Mouse (Mus musculus): ENCODE data around the gene Cd300lg.

Cd300lg gene

GRCm38 (mm10) chr11:102051954-102052353 is 10.6 kb downstream of the Cd300lg start:
- DNase-seq (ENCODE audit: low spot score in 2 of 2), result no peak

- DNase-seq (ENCODE audit: low spot score in 2 of 2), result no peak
These were observed 11.4 kb downstream of the Cd300lg start for GRCm38 (mm10) chr11:102052697-102053096.

- no peak for DNase-seq (ENCODE audit: low spot score in 2 of 2)
These were observed 11.9 kb downstream of the Cd300lg start for GRCm38 (mm10) chr11:102053183-102053582.

- DNase-seq (ENCODE audit: low spot score in 2 of 2), result peak; percentile 29 to 77
These were observed 12.5 kb downstream of the Cd300lg start for GRCm38 (mm10) chr11:102053847-102054246.

GRCm38 (mm10) chr11:102061236-102061940 is 20.1 kb downstream of the Cd300lg start:
- DNase-seq (ENCODE audit: low spot score in 2 of 2), result peak; percentile 75 to 90

- DNase-seq (ENCODE audit: low spot score in 2 of 2), result no peak
These were observed 20.7 kb downstream of the Cd300lg start for GRCm38 (mm10) chr11:102061941-102062473.

GRCm38 (mm10) chr11:102063076-102063475 is 21.8 kb downstream of the Cd300lg start:
- no peak for DNase-seq (ENCODE audit: low spot score in 2 of 2)

GRCm38 (mm10) chr11:102068969-102069368 is 27.7 kb downstream of the Cd300lg start:
- no peak for DNase-seq (ENCODE audit: low spot score in 2 of 2)

GRCm38 (mm10) chr11:102069633-102070032 is 28.3 kb downstream of the Cd300lg start:
- DNase-seq (ENCODE audit: low spot score in 2 of 2), result no peak

GRCm38 (mm10) chr11:102070426-102070825 is 29.1 kb downstream of the Cd300lg start:
- no peak for DNase-seq (ENCODE audit: low spot score in 2 of 2)

GRCm38 (mm10) chr11:102072729-102073128 is 31.4 kb downstream of the Cd300lg start:
- no peak for DNase-seq (ENCODE audit: low spot score in 2 of 2)

GRCm38 (mm10) chr11:102073722-102074121 is 32.4 kb downstream of the Cd300lg start:
- DNase-seq (ENCODE audit: low spot score in 2 of 2), result no peak

GRCm38 (mm10) chr11:102082322-102082721 is 41.0 kb downstream of the Cd300lg start:
- peak in 1 of 2 experiments; percentile 43 for DNase-seq (ENCODE audit: low spot score in 2 of 2)

- DNase-seq (ENCODE audit: low spot score in 2 of 2), result no peak
These were observed 41.9 kb downstream of the Cd300lg start for GRCm38 (mm10) chr11:102083193-102083592.

- no peak for DNase-seq (ENCODE audit: low spot score in 2 of 2)
These were observed 42.9 kb downstream of the Cd300lg start for GRCm38 (mm10) chr11:102084159-102084558.

- peak in 1 of 2 experiments; percentile 36 for DNase-seq (ENCODE audit: low spot score in 2 of 2)
These were observed 45.0 kb downstream of the Cd300lg start for GRCm38 (mm10) chr11:102086331-102086730.

- DNase-seq (ENCODE audit: low spot score in 2 of 2), result peak; percentile 75 to 83
These were observed 45.9 kb downstream of the Cd300lg start for GRCm38 (mm10) chr11:102087081-102087751.

- peak; percentile 87 to 89 for DNase-seq (ENCODE audit: low spot score in 2 of 2)
These were observed 46.9 kb downstream of the Cd300lg start, which contains the start of gene Mpp2 for GRCm38 (mm10) chr11:102087931-102088898. Gene Mpp2, minus strand, starts transcription at chr11:102088515.

GRCm38 (mm10) chr11:102089088-102089808 is 47.9 kb downstream of the Cd300lg start:
- peak; percentile 82 to 87 for DNase-seq (ENCODE audit: low spot score in 2 of 2)

GRCm38 (mm10) chr11:102095676-102096075 is 54.4 kb downstream of the Cd300lg start:
- peak in 1 of 2 experiments; percentile 38 for DNase-seq (ENCODE audit: low spot score in 2 of 2)

GRCm38 (mm10) chr11:102096446-102096845 is 55.1 kb downstream of the Cd300lg start:
- DNase-seq (ENCODE audit: low spot score in 2 of 2), result peak in 1 of 2 experiments; percentile 27
